Comparison of ENCODE assay signal across 9 mouse cellular contexts in genomic region chr12:77789427-77789826, GRCm38 (mm10).
DNase-seq lines count a peak whose midpoint lies in the region; ATAC-seq and TF ChIP-seq lines count a peak whose summit lies in the region.
"Had no signal": no experiment of that assay in that cellular context is flagged by ENCODE, and none has a peak within 500 bp of the region (broad histone marks: within the 10 kb centered on the region; RNA-seq: fewer than 3 reads in every experiment).

No protein-coding gene starts in this region.

- no peak overlapping the region; the same call in 1 of the 2 replicates for H3K4me3 ChIP-seq in heart, postnatal 0 days (ENCODE audit: low read depth, low read length)
- peak overlapping the region; percentile 31 for H3K4me3 ChIP-seq in forebrain, embryonic 16.5 days (replicated peaks; ENCODE audit: low read length)
- 0 out of 2 replicates have a peak overlapping the region, but pooled peaks have one; percentile 11 for H3K4me3 ChIP-seq in liver, embryonic 12.5 days

- H3K4me1 ChIP-seq in heart, postnatal 0 days (ENCODE audit: control insufficient read depth, insufficient read depth), result peaks cover 18% of the 10 kb centered on the region
- peaks cover 11% of the 10 kb centered on the region for H3K4me1 ChIP-seq in forebrain, embryonic 16.5 days (replicated peaks; ENCODE audit: control insufficient read depth, insufficient read depth, low read length)
- H3K4me1 ChIP-seq in liver, embryonic 12.5 days, result peaks cover 5% of the 10 kb centered on the region

- no peak overlapping the region for H3K27ac ChIP-seq in heart, postnatal 0 days (ENCODE audit: low read depth)
- H3K27ac ChIP-seq in forebrain, embryonic 16.5 days (ENCODE audit: low read length), result no peak overlapping the region
- no peak overlapping the region for H3K27ac ChIP-seq in liver, embryonic 12.5 days

- WGBS in heart, postnatal 0 days, result 7% methylated on average over 8 of the region's 8 CpGs
- under 1% methylated on average over 8 of the region's 8 CpGs for WGBS in forebrain, embryonic 16.5 days
- WGBS in liver, embryonic 12.5 days (ENCODE audit: insufficient replicate concordance), result 8% methylated on average over 8 of the region's 8 CpGs

- intact Hi-C loops in gastrocnemius, postnatal 14 days (cut with DNase I; ENCODE audit: low total_unique reads), result no loop called here

- no peaks in the 10 kb centered on the region for H3K36me3 ChIP-seq in heart, postnatal 0 days (replicated peaks; ENCODE audit: control insufficient read depth, insufficient read depth, low read length)
- no peaks in the 10 kb centered on the region for H3K36me3 ChIP-seq in forebrain, embryonic 16.5 days (ENCODE audit: control insufficient read depth, insufficient read depth)
- H3K36me3 ChIP-seq in liver, embryonic 12.5 days, result no peaks in the 10 kb centered on the region

- ATAC-seq in heart, postnatal 0 days (ENCODE audit: insufficient read depth, low read depth), result peak; percentile 59; the same call in 1 of the 2 replicates
- ATAC-seq in forebrain, embryonic 16.5 days, result peak; percentile 80
- no peak for ATAC-seq in liver, embryonic 12.5 days
- ATAC-seq: Patski had no signal

- TF ChIP-seq CTCF in heart, postnatal 0 days (IDR thresholded peaks at IDR 0.05; ENCODE audit: low read depth), result peak; percentile 42

- H3K9me3 ChIP-seq in heart, postnatal 0 days (replicated peaks; ENCODE audit: control insufficient read depth, low read length), result no peaks in the 10 kb centered on the region
- H3K9me3 ChIP-seq in forebrain, embryonic 16.5 days (ENCODE audit: control insufficient read depth, low read length), result no peaks in the 10 kb centered on the region
- no peaks in the 10 kb centered on the region for H3K9me3 ChIP-seq in liver, embryonic 12.5 days (replicated peaks)

- peak; percentile 46 for DNase-seq in heart, postnatal 0 days (ENCODE audit: low spot score)
- no peak for DNase-seq in heart, adult 18-20 months
- peak; percentile 38 for DNase-seq in T-cell, adult 2 months (ENCODE audit: low spot score)
- peak; percentile 75 for DNase-seq in retina, postnatal 1 day
- DNase-seq in frontal cortex, adult 2 months (ENCODE audit: extremely low spot score in 1 of 2, low spot score in 1 of 2), result no peak
- no peak for DNase-seq in gastrocnemius, postnatal 14 days

- no peak overlapping the region for H3K9ac ChIP-seq in heart, postnatal 0 days (replicated peaks; ENCODE audit: low read depth, low read length)
- H3K9ac ChIP-seq in forebrain, embryonic 16.5 days (replicated peaks; ENCODE audit: low read depth, low read length), result peak overlapping the region; percentile 33; the same call in 1 of the 2 replicates
- no peak overlapping the region for H3K9ac ChIP-seq in liver, embryonic 12.5 days

- peak overlapping the region; percentile 44 for H3K4me2 ChIP-seq in heart, postnatal 0 days (ENCODE audit: low read depth, low read length)
- H3K4me2 ChIP-seq in forebrain, embryonic 16.5 days (ENCODE audit: low read length), result peak overlapping the region; percentile 52
- H3K4me2 ChIP-seq in liver, embryonic 12.5 days, result peak overlapping the region; percentile 54

- H3K27me3 ChIP-seq in heart, postnatal 0 days (ENCODE audit: control insufficient read depth, insufficient read depth, low read length), result 0 out of 2 replicates have a peak, but pooled peaks cover 3% of the 10 kb centered on the region
- H3K27me3 ChIP-seq in forebrain, embryonic 16.5 days (replicated peaks; ENCODE audit: control insufficient read depth, insufficient read depth, low read length), result no peaks in the 10 kb centered on the region
- H3K27me3 ChIP-seq in liver, embryonic 12.5 days (replicated peaks), result no peaks in the 10 kb centered on the region; the same call in 1 of the 2 replicates
- H3K27me3 ChIP-seq: Patski had no signal

- no peak for TF ChIP-seq EP300 in heart, postnatal 0 days (IDR thresholded peaks at IDR 0.05; ENCODE audit: low read depth)

Comparison
In these comparisons a context has a peak if more than half of its experiments do, and no peak if none do; other contexts are left out.
1. DNase-seq: peak in heart, postnatal 0 days (single experiment), T-cell, adult 2 months (single experiment) and retina, postnatal 1 day (single experiment); none in heart, adult 18-20 months (0 of 2), frontal cortex, adult 2 months (0 of 2) and gastrocnemius, postnatal 14 days (single experiment).
2. Peak in every context shown above with its lines, with median percentiles within 50 percentile points of each other: H3K4me2 ChIP-seq.